Mouse (Mus musculus): ENCODE data around the gene Rad51b. TPM values are rescaled to one million over a fixed set of nuclear protein-coding genes. Genes with fewer than 3 reads are reported as not detected.

The Rad51b gene
- polyA plus RNA-seq, 1 experiment from 2014 or later = 4.3 TPM

GRCm38 (mm10) chr12:79707565-79708422 lies 410.7 kb downstream of the Rad51b start:
- Histone ChIP-seq H3K9me3 (replicated peaks) (no peaks in the 10 kb centered on the region), H3K4me1 (replicated peaks) (no peaks in the 10 kb centered on the region), H3K36me3 (replicated peaks) (no peaks in the 10 kb centered on the region), H3K4me3 (replicated peaks) (no peak overlapping the region), H3K9ac (no peak overlapping the region), H3K4me2 (no peak overlapping the region), H3K27me3 (no peaks in the 10 kb centered on the region), H3K27ac (replicated peaks) (no peak overlapping the region)
- 68% methylated on average over 9 of the region's 9 CpGs for WGBS (ENCODE audit: insufficient replicate concordance)
- ATAC-seq (ENCODE audit: insufficient read depth) = no peak

GRCm38 (mm10) chr12:79708423-79708733 lies 411.3 kb downstream of the Rad51b start:
- H3K4me3 ChIP-seq (replicated peaks) = no peak overlapping the region
- H3K4me2 ChIP-seq = no peak overlapping the region
- no peaks in the 10 kb centered on the region for H3K36me3 ChIP-seq (replicated peaks)
- no peaks in the 10 kb centered on the region for H3K9me3 ChIP-seq (replicated peaks)
- H3K9ac ChIP-seq = no peak overlapping the region
- H3K4me1 ChIP-seq (replicated peaks) = no peaks in the 10 kb centered on the region
- no peak overlapping the region for H3K27ac ChIP-seq (replicated peaks)
- WGBS (ENCODE audit: insufficient replicate concordance) = 66% methylated on average over 5 of the region's 5 CpGs
- no peaks in the 10 kb centered on the region for H3K27me3 ChIP-seq
- no peak for ATAC-seq (ENCODE audit: insufficient read depth)

- Histone ChIP-seq H3K4me3 (replicated peaks) (no peak overlapping the region), H3K9me3 (replicated peaks) (no peaks in the 10 kb centered on the region), H3K27me3 (no peaks in the 10 kb centered on the region; the same call in 1 of the 2 replicates), H3K36me3 (replicated peaks) (no peaks in the 10 kb centered on the region), H3K4me1 (replicated peaks) (0 out of 2 replicates have a peak, but pooled peaks cover 5% of the 10 kb centered on the region), H3K4me2 (no peak overlapping the region), H3K9ac (no peak overlapping the region), H3K27ac (replicated peaks) (no peak overlapping the region)
- ATAC-seq (ENCODE audit: insufficient read depth) = no peak
Observed at GRCm38 (mm10) chr12:79713286-79713685, 416.2 kb downstream of the Rad51b start.

- Histone ChIP-seq H3K9me3 (replicated peaks) (no peaks in the 10 kb centered on the region), H3K4me2 (no peak overlapping the region), H3K4me3 (replicated peaks) (no peak overlapping the region), H3K36me3 (replicated peaks) (no peaks in the 10 kb centered on the region), H3K4me1 (replicated peaks) (0 out of 2 replicates have a peak, but pooled peaks cover 5% of the 10 kb centered on the region), H3K27ac (replicated peaks) (no peak overlapping the region), H3K27me3 (no peaks in the 10 kb centered on the region; the same call in 1 of the 2 replicates), H3K9ac (no peak overlapping the region)
- WGBS (ENCODE audit: insufficient replicate concordance) = 72% methylated on average over 6 of the region's 6 CpGs
- no peak for ATAC-seq (ENCODE audit: insufficient read depth)
Observed at GRCm38 (mm10) chr12:79714484-79714883, 417.4 kb downstream of the Rad51b start.

GRCm38 (mm10) chr12:79715506-79716345 lies 418.6 kb downstream of the Rad51b start:
- Histone ChIP-seq H3K36me3 (replicated peaks) (no peaks in the 10 kb centered on the region), H3K4me1 (replicated peaks) (0 out of 2 replicates have a peak, but pooled peaks cover 5% of the 10 kb centered on the region), H3K9me3 (replicated peaks) (no peaks in the 10 kb centered on the region), H3K27ac (replicated peaks) (no peak overlapping the region), H3K9ac (no peak overlapping the region), H3K4me2 (no peak overlapping the region), H3K4me3 (replicated peaks) (no peak overlapping the region), H3K27me3 (no peaks in the 10 kb centered on the region; the same call in 1 of the 2 replicates)
- WGBS (ENCODE audit: insufficient replicate concordance) = 67% methylated on average over 12 of the region's 12 CpGs
- ATAC-seq (ENCODE audit: insufficient read depth) = no peak

GRCm38 (mm10) chr12:79719091-79719846 lies 422.2 kb downstream of the Rad51b start:
- ATAC-seq (ENCODE audit: insufficient read depth) = no peak
- Histone ChIP-seq H3K4me2 (no peak overlapping the region), H3K36me3 (replicated peaks) (no peaks in the 10 kb centered on the region), H3K4me1 (replicated peaks) (0 out of 2 replicates have a peak, but pooled peaks cover 5% of the 10 kb centered on the region), H3K9ac (no peak overlapping the region), H3K9me3 (replicated peaks) (no peaks in the 10 kb centered on the region), H3K4me3 (replicated peaks) (no peak overlapping the region), H3K27me3 (no peaks in the 10 kb centered on the region; the same call in 1 of the 2 replicates), H3K27ac (replicated peaks) (no peak overlapping the region)
- WGBS (ENCODE audit: insufficient replicate concordance) = 66% methylated on average over 10 of the region's 10 CpGs

GRCm38 (mm10) chr12:79719847-79720201 lies 422.7 kb downstream of the Rad51b start:
- WGBS (ENCODE audit: insufficient replicate concordance) = 63% methylated on average over 1 of the region's 1 CpGs
- Histone ChIP-seq H3K27ac (replicated peaks) (no peak overlapping the region), H3K9me3 (replicated peaks) (no peaks in the 10 kb centered on the region), H3K4me2 (no peak overlapping the region), H3K4me1 (replicated peaks) (0 out of 2 replicates have a peak, but pooled peaks cover 5% of the 10 kb centered on the region), H3K27me3 (no peaks in the 10 kb centered on the region; the same call in 1 of the 2 replicates), H3K4me3 (replicated peaks) (no peak overlapping the region), H3K9ac (no peak overlapping the region), H3K36me3 (replicated peaks) (no peaks in the 10 kb centered on the region)
- ATAC-seq (ENCODE audit: insufficient read depth) = no peak

GRCm38 (mm10) chr12:79724875-79725274 lies 427.8 kb downstream of the Rad51b start:
- H3K9me3 ChIP-seq (replicated peaks) = 0 out of 2 replicates have a peak, but pooled peaks cover 2% of the 10 kb centered on the region
- H3K4me1 ChIP-seq (replicated peaks) = no peaks in the 10 kb centered on the region
- no peak overlapping the region for H3K4me2 ChIP-seq
- H3K27me3 ChIP-seq = no peaks in the 10 kb centered on the region
- H3K9ac ChIP-seq = no peak overlapping the region
- ATAC-seq (ENCODE audit: insufficient read depth) = no peak
- H3K27ac ChIP-seq (replicated peaks) = no peak overlapping the region
- no peak overlapping the region for H3K4me3 ChIP-seq (replicated peaks)
- no peaks in the 10 kb centered on the region for H3K36me3 ChIP-seq (replicated peaks)

- no peaks in the 10 kb centered on the region for H3K4me1 ChIP-seq (replicated peaks)
- no peak for ATAC-seq (ENCODE audit: insufficient read depth)
Observed at GRCm38 (mm10) chr12:79725711-79726110, 428.6 kb downstream of the Rad51b start.

GRCm38 (mm10) chr12:79726116-79726515 lies 429.0 kb downstream of the Rad51b start:
- WGBS (ENCODE audit: insufficient replicate concordance) = 82% methylated on average over 2 of the region's 2 CpGs
- Histone ChIP-seq H3K4me1 (replicated peaks) (no peaks in the 10 kb centered on the region), H3K9ac (no peak overlapping the region), H3K9me3 (replicated peaks) (0 out of 2 replicates have a peak, but pooled peaks cover 2% of the 10 kb centered on the region), H3K4me3 (replicated peaks) (no peak overlapping the region), H3K27me3 (no peaks in the 10 kb centered on the region), H3K27ac (replicated peaks) (no peak overlapping the region), H3K4me2 (no peak overlapping the region), H3K36me3 (replicated peaks) (no peaks in the 10 kb centered on the region)
- ATAC-seq (ENCODE audit: insufficient read depth) = no peak

More at GRCm38 (mm10) chr12:79725711-79726110, 428.6 kb downstream of the Rad51b start:
- Histone ChIP-seq H3K27me3 (no peaks in the 10 kb centered on the region), H3K27ac (replicated peaks) (no peak overlapping the region), H3K9ac (no peak overlapping the region), H3K4me2 (no peak overlapping the region), H3K9me3 (replicated peaks) (0 out of 2 replicates have a peak, but pooled peaks cover 2% of the 10 kb centered on the region), H3K36me3 (replicated peaks) (no peaks in the 10 kb centered on the region), H3K4me3 (replicated peaks) (no peak overlapping the region)

GRCm38 (mm10) chr12:79726959-79727358 lies 429.9 kb downstream of the Rad51b start:
- H3K27me3 ChIP-seq = no peaks in the 10 kb centered on the region
- ATAC-seq (ENCODE audit: insufficient read depth) = no peak

More at GRCm38 (mm10) chr12:79726959-79727358, 429.9 kb downstream of the Rad51b start:
- no peaks in the 10 kb centered on the region for H3K36me3 ChIP-seq (replicated peaks)
- 0 out of 2 replicates have a peak, but pooled peaks cover 2% of the 10 kb centered on the region for H3K9me3 ChIP-seq (replicated peaks)
- H3K9ac ChIP-seq = no peak overlapping the region
- no peak overlapping the region for H3K27ac ChIP-seq (replicated peaks)
- no peaks in the 10 kb centered on the region for H3K4me1 ChIP-seq (replicated peaks)
- H3K4me3 ChIP-seq (replicated peaks) = no peak overlapping the region
- no peak overlapping the region for H3K4me2 ChIP-seq
